Mouse (Mus musculus) lung, embryonic 14.5 days (tissue): ENCODE results near the gene Rnf24. TPM values are rescaled to one million over a fixed set of nuclear protein-coding genes. Genes with fewer than 3 reads are reported as not detected.

Source experiments
- ATAC-seq: fragments of 200-750 bp; cut with Nextera tagmentation; 2 replicates; pipeline ENCODE4 v1.8.0; 2017; ENCODE audit warnings: mild to moderate bottlenecking, moderate TSS enrichment, moderate library complexity; ENCODE audit not compliant: insufficient read depth
- DNase-seq: peaks from one replicate; pipeline ENCODE4 v3.0.0-alpha.2; 2015
- H3K27ac ChIP-seq: fragments of 300-500 bp; sonication (generic); 2 replicates; pipeline ENCODE4 v1.5.1; 2014; ENCODE audit warnings: low read depth, mild to moderate bottlenecking, moderate library complexity
- H3K27me3 ChIP-seq: fragments of 300-500 bp; sonication (generic); 2 replicates; pipeline ENCODE4 v1.6.1; 2014; ENCODE audit warnings: low read length, control low read depth; ENCODE audit not compliant: insufficient read depth
- H3K36me3 ChIP-seq: fragments of 300-500 bp; sonication (generic); 2 replicates; pipeline ENCODE4 v1.6.1; 2014; ENCODE audit warnings: control low read depth; ENCODE audit not compliant: insufficient read depth
- H3K4me1 ChIP-seq: fragments of 300-500 bp; sonication (generic); 2 replicates; pipeline ENCODE4 v1.6.1; 2014; ENCODE audit warnings: antibody characterized with exemption, control low read depth; ENCODE audit not compliant: insufficient read depth
- H3K4me2 ChIP-seq: fragments of 300-500 bp; sonication (generic); 2 replicates; pipeline ENCODE4 v1.6.1; 2014; ENCODE audit warnings: mild to moderate bottlenecking
- H3K4me3 ChIP-seq: fragments of 300-500 bp; sonication (generic); 2 replicates; pipeline ENCODE4 v1.5.1; 2014; ENCODE audit warnings: low read depth, low read length
- H3K9ac ChIP-seq: fragments of 300-500 bp; sonication (generic); 2 replicates; pipeline ENCODE4 v1.6.1; 2014
- H3K9me3 ChIP-seq: fragments of 300-500 bp; sonication (generic); 2 replicates; pipeline ENCODE4 v1.6.1; 2016; ENCODE audit warnings: low read depth, low read length, control low read depth
- CTCF ChIP-seq: IDR thresholded peaks from 2 replicates; pipeline ENCODE4 v1.5.1; 2016; ENCODE audit warnings: antibody characterized with exemption, low read depth
- WGBS: fragments of 180-500 bp; shearing (Covaris S2); extraction: QIAGEN DNeasy Blood & Tissue Kit; methylation state at CpG from one replicate; pipeline ENCODE4 v1.1.7; 2014; 5-methylcytosine and 5-hydroxymethylcytosine counted together
- polyA plus RNA-seq: library from polyadenylated mRNA; unstranded; fragments of >200 nt; fragmentation: Nextera tagmentation; extraction: Ambion mirVana; gene quantifications from 2 replicates; pipeline ENCODE4 v1.2.1, GENCODE M21; 2014

Rnf24 gene
- polyA plus RNA-seq, 1 experiment from 2014 or later: 5.3 TPM

- no peaks in the 10 kb centered on the region for H3K9me3 ChIP-seq
- no peaks in the 10 kb centered on the region for H3K27me3 ChIP-seq
- peaks cover 74% of the 10 kb centered on the region for H3K36me3 ChIP-seq
- no peak for DNase-seq
- H3K4me3 ChIP-seq: no peak overlapping the region
- H3K4me2 ChIP-seq: no peak overlapping the region
- H3K4me1 ChIP-seq: no peaks in the 10 kb centered on the region
- no peak for TF ChIP-seq CTCF
- no peak overlapping the region for H3K27ac ChIP-seq
- H3K9ac ChIP-seq: no peak overlapping the region
- ATAC-seq: no peak
- 91% methylated on average over 2 of the region's 2 CpGs for WGBS
These were observed 55.9 kb downstream of the Rnf24 start for GRCm38 (mm10) chr2:131296746-131297261.

GRCm38 (mm10) chr2:131290669-131291068 lies 62.0 kb downstream of the Rnf24 start:
- H3K9me3 ChIP-seq: no peaks in the 10 kb centered on the region
- no peak overlapping the region for H3K27ac ChIP-seq
- no peak for DNase-seq
- no peaks in the 10 kb centered on the region for H3K4me1 ChIP-seq
- no peak for TF ChIP-seq CTCF
- no peak overlapping the region for H3K9ac ChIP-seq
- peaks cover 72% of the 10 kb centered on the region for H3K36me3 ChIP-seq
- H3K27me3 ChIP-seq: no peaks in the 10 kb centered on the region
- no peak for ATAC-seq
- no peak overlapping the region for H3K4me3 ChIP-seq
- H3K4me2 ChIP-seq: no peak overlapping the region

GRCm38 (mm10) chr2:131286276-131286675 lies 66.4 kb downstream of the Rnf24 start:
- DNase-seq (peak; percentile 20), ATAC-seq (no peak)
- H3K36me3 ChIP-seq: peaks cover 61% of the 10 kb centered on the region

GRCm38 (mm10) chr2:131281596-131281995 lies 71.1 kb downstream of the Rnf24 start:
- H3K4me2 ChIP-seq: no peak overlapping the region
- H3K27ac ChIP-seq: no peak overlapping the region
- no peaks in the 10 kb centered on the region for H3K4me1 ChIP-seq
- H3K27me3 ChIP-seq: no peaks in the 10 kb centered on the region
- H3K4me3 ChIP-seq: no peak overlapping the region
- ATAC-seq (no peak), DNase-seq (no peak)
- H3K9me3 ChIP-seq: no peaks in the 10 kb centered on the region
- 87% methylated on average over 1 of the region's 1 CpGs for WGBS
- H3K36me3 ChIP-seq: peaks cover 70% of the 10 kb centered on the region
- H3K9ac ChIP-seq: no peak overlapping the region
- TF ChIP-seq CTCF: no peak

More at GRCm38 (mm10) chr2:131286276-131286675, 66.4 kb downstream of the Rnf24 start:
- Histone ChIP-seq H3K4me2 (no peak overlapping the region), H3K4me3 (no peak overlapping the region), H3K27me3 (no peaks in the 10 kb centered on the region), H3K9ac (no peak overlapping the region), H3K27ac (no peak overlapping the region), H3K9me3 (no peaks in the 10 kb centered on the region), H3K4me1 (no peaks in the 10 kb centered on the region)
- 71% methylated on average over 1 of the region's 1 CpGs for WGBS
- TF ChIP-seq CTCF: no peak

- no peaks in the 10 kb centered on the region for H3K9me3 ChIP-seq
- H3K27me3 ChIP-seq: no peaks in the 10 kb centered on the region
- H3K4me3 ChIP-seq: no peak overlapping the region
- H3K27ac ChIP-seq: no peak overlapping the region
- no peak for TF ChIP-seq CTCF
- DNase-seq (no peak), ATAC-seq (no peak)
- peaks cover 71% of the 10 kb centered on the region for H3K36me3 ChIP-seq
- no peak overlapping the region for H3K9ac ChIP-seq
- no peak overlapping the region for H3K4me2 ChIP-seq
- H3K4me1 ChIP-seq: no peaks in the 10 kb centered on the region
- WGBS: 81% methylated on average over 5 of the region's 5 CpGs
These were observed 76.0 kb downstream of the Rnf24 start for GRCm38 (mm10) chr2:131276722-131277121.

GRCm38 (mm10) chr2:131275493-131275892 lies 77.2 kb downstream of the Rnf24 start:
- 97% methylated on average over 3 of the region's 3 CpGs for WGBS
- Histone ChIP-seq H3K9ac (no peak overlapping the region), H3K27me3 (no peaks in the 10 kb centered on the region), H3K9me3 (no peaks in the 10 kb centered on the region), H3K36me3 (peaks cover 68% of the 10 kb centered on the region), H3K4me1 (no peaks in the 10 kb centered on the region), H3K4me2 (no peak overlapping the region), H3K4me3 (no peak overlapping the region), H3K27ac (no peak overlapping the region)
- DNase-seq: no peak
- TF ChIP-seq CTCF: no peak
- no peak for ATAC-seq

GRCm38 (mm10) chr2:131265056-131265455 lies 87.6 kb downstream of the Rnf24 start:
- Histone ChIP-seq H3K36me3 (no peaks in the 10 kb centered on the region), H3K9ac (peak overlapping the region; percentile 18; the same call in 1 of the 2 replicates)
- WGBS: 75% methylated on average over 2 of the region's 2 CpGs

More at GRCm38 (mm10) chr2:131265056-131265455, 87.6 kb downstream of the Rnf24 start:
- Histone ChIP-seq H3K4me1 (peaks cover 15% of the 10 kb centered on the region), H3K27ac (no peak overlapping the region), H3K4me2 (no peak overlapping the region; the same call in 1 of the 2 replicates), H3K4me3 (no peak overlapping the region), H3K27me3 (no peaks in the 10 kb centered on the region), H3K9me3 (no peaks in the 10 kb centered on the region)
- DNase-seq (no peak), ATAC-seq (no peak)
- no peak for TF ChIP-seq CTCF
